Mouse (Mus musculus): ENCODE data around the gene Sdr39u1. TPM values are rescaled to one million over a fixed set of nuclear protein-coding genes. Genes with fewer than 3 reads are reported as not detected.

Sdr39u1 gene
- polyA plus RNA-seq, 1 experiment from 2014 or later, result 163 TPM

DNA sequence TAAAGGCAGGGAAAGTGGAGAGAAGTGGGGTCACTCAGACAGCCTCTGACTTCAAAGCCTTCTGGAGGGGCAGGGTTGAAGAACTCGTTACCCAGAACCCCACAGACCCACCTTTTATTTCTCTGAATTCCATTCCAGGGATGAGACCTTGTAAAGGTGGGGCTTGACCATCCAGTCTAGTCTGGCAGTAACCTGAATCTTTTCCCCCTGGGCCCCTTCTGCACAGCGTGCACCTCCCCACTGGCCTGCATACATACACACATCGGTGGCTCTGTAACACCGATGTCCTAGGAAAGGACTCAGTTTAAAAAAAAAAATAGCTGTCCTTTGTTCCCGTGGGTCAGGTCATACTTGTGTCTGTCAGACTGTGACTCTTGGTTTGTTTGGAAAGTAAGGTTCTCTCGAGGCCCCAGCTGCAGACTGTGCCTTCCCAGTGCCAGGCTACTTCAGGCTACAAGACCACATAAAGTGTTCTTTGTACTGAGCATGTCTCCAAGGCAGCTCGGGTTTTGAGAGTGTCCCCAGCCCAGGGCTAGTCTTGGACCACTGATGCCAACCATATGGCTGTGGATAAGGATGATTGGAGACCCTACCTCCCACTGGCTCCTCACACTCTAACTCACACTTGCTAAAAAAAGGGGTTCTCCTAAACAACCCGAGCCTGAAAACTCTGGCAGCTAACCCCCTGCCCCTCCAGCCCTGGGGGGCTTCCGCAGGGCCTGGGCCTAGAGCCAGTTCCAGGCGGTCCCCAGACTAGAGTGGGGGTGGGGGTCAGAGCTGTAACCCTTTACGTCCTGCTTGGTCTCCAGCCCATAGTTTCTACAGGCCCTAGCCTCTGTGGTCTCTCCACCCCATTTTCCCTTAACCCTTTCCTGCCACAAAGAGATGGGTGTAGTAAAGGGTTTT is 47.2 kb downstream of the Sdr39u1 start:
- peaks cover 22% of the 10 kb centered on the region for H3K4me1 ChIP-seq (ENCODE audit: control insufficient read depth, insufficient read depth, low read length)

GRCm38 (mm10) chr14:55850885-55851284 is 49.2 kb downstream of the Sdr39u1 start:
- Histone ChIP-seq H3K27me3 (ENCODE audit: control insufficient read depth, insufficient read depth, low read length) (no peaks in the 10 kb centered on the region), H3K9ac (replicated peaks; ENCODE audit: low read depth, low read length) (no peak overlapping the region), H3K36me3 (ENCODE audit: control insufficient read depth, insufficient read depth, low read length) (no peaks in the 10 kb centered on the region), H3K27ac (ENCODE audit: low read depth, low read length) (no peak overlapping the region), H3K4me2 (ENCODE audit: low read depth, low read length) (no peak overlapping the region), H3K4me3 (ENCODE audit: low read depth, low read length) (no peak overlapping the region), H3K9me3 (ENCODE audit: control insufficient read depth, low read length) (no peaks in the 10 kb centered on the region), H3K4me1 (ENCODE audit: control insufficient read depth, insufficient read depth, low read length) (peaks cover 11% of the 10 kb centered on the region; the same call in 1 of the 2 replicates)
- 75% methylated on average over 6 of the region's 6 CpGs for WGBS
- ATAC-seq (ENCODE audit: low read depth), result no peak

More for the DNA sequence above, 47.2 kb downstream of the Sdr39u1 start:
- Histone ChIP-seq H3K4me3 (ENCODE audit: low read depth, low read length) (peak overlapping the region; percentile 57), H3K9ac (replicated peaks; ENCODE audit: low read depth, low read length) (no peak overlapping the region), H3K4me2 (ENCODE audit: low read depth, low read length) (peak overlapping the region; percentile 89), H3K27ac (ENCODE audit: low read depth, low read length) (peak overlapping the region; percentile 78), H3K36me3 (ENCODE audit: control insufficient read depth, insufficient read depth, low read length) (no peaks in the 10 kb centered on the region), H3K27me3 (ENCODE audit: control insufficient read depth, insufficient read depth, low read length) (no peaks in the 10 kb centered on the region), H3K9me3 (ENCODE audit: control insufficient read depth, low read length) (no peaks in the 10 kb centered on the region)
- peak; percentile 77 for ATAC-seq (ENCODE audit: low read depth)
- 4% methylated on average over 11 of the region's 11 CpGs for WGBS

Other genes starting within 250 kb of the Sdr39u1 start
- 69.0 and 75.5 TPM in 2 replicates for gene Mdp1, start 239.8 kb downstream of the Sdr39u1 start, polyA plus RNA-seq (2014; fragmentation: Nextera tagmentation; extraction: Ambion mirVana)
- 42.5 and 43.7 TPM in 2 replicates for gene Gmpr2, start 228.4 kb downstream of the Sdr39u1 start, polyA plus RNA-seq (2014; fragmentation: Nextera tagmentation; extraction: Ambion mirVana)
- 550 and 603 TPM in 2 replicates for gene Nedd8, start 228.2 kb downstream of the Sdr39u1 start, polyA plus RNA-seq (2014; fragmentation: Nextera tagmentation; extraction: Ambion mirVana)
- 28.3 and 28.6 TPM in 2 replicates for gene Tinf2, start 218.5 kb downstream of the Sdr39u1 start, polyA plus RNA-seq (2014; fragmentation: Nextera tagmentation; extraction: Ambion mirVana)
- gene Tgm1, start 186.4 kb downstream of the Sdr39u1 start, polyA plus RNA-seq (2014; fragmentation: Nextera tagmentation; extraction: Ambion mirVana), result 0.11 and 0.33 TPM in 2 replicates
- 47.1 and 59.2 TPM in 2 replicates for gene Rabggta, start 178.0 kb downstream of the Sdr39u1 start, polyA plus RNA-seq (2014; fragmentation: Nextera tagmentation; extraction: Ambion mirVana)
- 73.6 and 75.5 TPM in 2 replicates for gene Dhrs1, start 154.6 kb downstream of the Sdr39u1 start, polyA plus RNA-seq (2014; fragmentation: Nextera tagmentation; extraction: Ambion mirVana)
- 27.4 and 30.1 TPM in 2 replicates for gene Nop9, start 154.6 kb downstream of the Sdr39u1 start, polyA plus RNA-seq (2014; fragmentation: Nextera tagmentation; extraction: Ambion mirVana)
- not detected in 2 replicates for gene Cideb, start 141.8 kb downstream of the Sdr39u1 start, polyA plus RNA-seq (2014; fragmentation: Nextera tagmentation; extraction: Ambion mirVana)
- 0.27 and 0.59 TPM in 2 replicates for gene Ltb4r2, start 138.9 kb downstream of the Sdr39u1 start, polyA plus RNA-seq (2014; fragmentation: Nextera tagmentation; extraction: Ambion mirVana)
- gene Ltb4r1, start 134.3 kb downstream of the Sdr39u1 start, polyA plus RNA-seq (2014; fragmentation: Nextera tagmentation; extraction: Ambion mirVana), result 0.19 and 0.24 TPM in 2 replicates
- gene Adcy4, start 116.2 kb downstream of the Sdr39u1 start, polyA plus RNA-seq (2014; fragmentation: Nextera tagmentation; extraction: Ambion mirVana), result 1.9 and 3.9 TPM in 2 replicates
- gene Ripk3, start 111.4 kb downstream of the Sdr39u1 start, polyA plus RNA-seq (2014; fragmentation: Nextera tagmentation; extraction: Ambion mirVana), result 1.9 and 2.2 TPM in 2 replicates
- 5.5 and 10.4 TPM in 2 replicates for gene Nfatc4, start 77.1 kb downstream of the Sdr39u1 start, polyA plus RNA-seq (2014; fragmentation: Nextera tagmentation; extraction: Ambion mirVana)
- gene Nynrin, start 46.3 kb downstream of the Sdr39u1 start, polyA plus RNA-seq (2014; fragmentation: Nextera tagmentation; extraction: Ambion mirVana), result 5.8 and 10.2 TPM in 2 replicates
- 0.24 and 0.91 TPM in 2 replicates for gene Cbln3, start 15.9 kb downstream of the Sdr39u1 start, polyA plus RNA-seq (2014; fragmentation: Nextera tagmentation; extraction: Ambion mirVana)
- 5.9 and 7.3 TPM in 2 replicates for gene Khnyn, start 15.3 kb downstream of the Sdr39u1 start, polyA plus RNA-seq (2014; fragmentation: Nextera tagmentation; extraction: Ambion mirVana)
- not detected in 2 replicates for gene Cma1, start 44.4 kb upstream of the Sdr39u1 start, polyA plus RNA-seq (2014; fragmentation: Nextera tagmentation; extraction: Ambion mirVana)
- gene Cma2, start 50.7 kb upstream of the Sdr39u1 start, polyA plus RNA-seq (2014; fragmentation: Nextera tagmentation; extraction: Ambion mirVana), result not detected in 2 replicates
- gene Mcpt1, start 117.7 kb upstream of the Sdr39u1 start, polyA plus RNA-seq (2014; fragmentation: Nextera tagmentation; extraction: Ambion mirVana), result not detected in 2 replicates
- not detected in 2 replicates for gene Mcpt9, start 130.2 kb upstream of the Sdr39u1 start, polyA plus RNA-seq (2014; fragmentation: Nextera tagmentation; extraction: Ambion mirVana)
- not detected in 2 replicates for gene Mcpt2, start 141.7 kb upstream of the Sdr39u1 start, polyA plus RNA-seq (2014; fragmentation: Nextera tagmentation; extraction: Ambion mirVana)
- not detected in 2 replicates for gene Mcpt4, start 162.0 kb upstream of the Sdr39u1 start, polyA plus RNA-seq (2014; fragmentation: Nextera tagmentation; extraction: Ambion mirVana)
- not detected in 2 replicates for gene Mcpt8, start 185.0 kb upstream of the Sdr39u1 start, polyA plus RNA-seq (2014; fragmentation: Nextera tagmentation; extraction: Ambion mirVana)
- 0.45 TPM in 1 of 2 replicates, not detected in the other for gene Ctsg, start 202.3 kb upstream of the Sdr39u1 start, polyA plus RNA-seq (2014; fragmentation: Nextera tagmentation; extraction: Ambion mirVana)
- not detected in 2 replicates for gene Gzme, start 220.3 kb upstream of the Sdr39u1 start, polyA plus RNA-seq (2014; fragmentation: Nextera tagmentation; extraction: Ambion mirVana)
- not detected in 2 replicates for gene Gzmd, start 232.3 kb upstream of the Sdr39u1 start, polyA plus RNA-seq (2014; fragmentation: Nextera tagmentation; extraction: Ambion mirVana)

Measured in neural tube, embryonic 14.5 days (tissue).